Mouse (Mus musculus) right cerebral cortex, adult 2 months (tissue): Measurements from ENCODE around the gene Gm20671.
"Not testable (repeated sequence)": the region's sequence is repeated elsewhere in the genome, so short reads cannot be mapped to it uniquely, and the experiment has no call there.

ENCODE experiments used
- DNase-seq, 2 experiments: peaks; one replicate each; pipeline ENCODE4 v3.0.0; 2021 to 2022; ENCODE audit warnings: low spot score in 2 of 2

Gene Gm20671

DNA sequence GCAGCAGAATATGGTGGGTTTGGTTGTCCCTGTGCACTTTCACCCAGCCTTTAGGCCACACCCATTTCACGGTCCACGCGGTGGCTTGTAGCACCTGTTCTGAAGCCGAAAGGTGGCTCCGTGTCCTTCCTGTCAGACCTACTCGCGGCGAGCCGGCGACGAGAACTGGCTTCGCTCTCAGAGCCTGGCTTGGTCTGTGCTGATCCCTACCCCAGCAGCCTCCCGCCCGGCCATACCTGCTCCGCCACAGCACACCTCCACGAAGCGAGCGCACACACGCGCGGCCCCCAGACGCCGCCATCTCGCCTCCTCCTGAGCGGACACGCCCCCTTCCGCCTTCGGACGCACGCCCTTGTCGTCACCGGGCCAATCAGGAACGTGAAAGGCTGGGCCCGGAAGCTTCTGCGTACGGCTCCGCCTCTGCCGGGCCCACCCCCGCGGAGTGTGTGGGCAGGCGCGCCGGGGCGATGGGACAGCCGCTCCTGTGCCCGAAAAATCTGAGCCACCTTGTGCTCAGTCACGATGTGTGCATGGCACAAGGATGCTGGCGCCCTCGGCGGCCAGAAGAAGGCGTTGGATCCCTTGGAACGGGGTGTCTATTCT lies 41.5 kb downstream of the Gm20671 start, which contains the start of gene Pisd:
Pisd (minus strand) TSS at position 334 of the 603 bp plus-strand sequence.
- peak; percentile 96 to 97 for DNase-seq

DNA sequence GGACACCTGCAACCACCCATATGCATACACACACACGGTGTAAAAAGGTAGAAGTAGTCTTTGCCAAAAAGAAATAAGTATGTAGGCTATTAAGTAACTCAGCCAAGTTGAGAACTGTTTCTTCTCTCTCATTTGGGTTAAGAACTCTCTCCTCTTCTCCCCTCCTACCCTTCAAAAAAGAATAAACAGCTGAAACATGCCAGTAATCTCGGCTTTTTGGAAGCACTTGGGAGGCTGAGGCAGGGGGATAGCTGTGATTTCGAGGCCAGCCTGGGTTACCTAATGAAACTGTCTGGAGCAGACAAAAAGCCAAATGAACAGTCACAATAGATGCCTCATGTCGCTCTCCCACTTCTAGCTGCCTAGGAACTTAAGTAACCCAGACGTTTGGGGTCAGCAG lies 42.2 kb downstream of the Gm20671 start:
- peak in 1 of 2 experiments; percentile 15 for DNase-seq

DNA sequence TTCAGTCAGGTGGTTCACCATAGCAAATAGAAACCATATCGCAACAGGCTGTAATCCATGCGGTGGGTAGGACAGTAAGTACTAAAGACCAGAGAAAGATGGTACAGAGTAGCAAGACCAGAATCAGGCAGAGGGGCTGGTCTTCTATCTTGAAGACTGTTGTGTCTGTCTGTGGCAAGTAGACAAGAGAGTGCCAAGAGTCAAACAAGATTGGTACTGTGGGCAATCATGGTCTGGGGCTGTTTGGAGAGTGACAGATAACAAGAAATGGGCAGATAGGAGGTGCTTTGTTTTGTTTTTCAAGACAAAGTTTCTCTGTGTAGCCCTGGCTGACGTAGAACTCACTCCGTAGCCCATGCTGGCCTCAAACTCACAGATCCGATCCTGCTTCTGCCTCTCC lies 45.3 kb downstream of the Gm20671 start:
- DNase-seq, result no peak

DNA sequence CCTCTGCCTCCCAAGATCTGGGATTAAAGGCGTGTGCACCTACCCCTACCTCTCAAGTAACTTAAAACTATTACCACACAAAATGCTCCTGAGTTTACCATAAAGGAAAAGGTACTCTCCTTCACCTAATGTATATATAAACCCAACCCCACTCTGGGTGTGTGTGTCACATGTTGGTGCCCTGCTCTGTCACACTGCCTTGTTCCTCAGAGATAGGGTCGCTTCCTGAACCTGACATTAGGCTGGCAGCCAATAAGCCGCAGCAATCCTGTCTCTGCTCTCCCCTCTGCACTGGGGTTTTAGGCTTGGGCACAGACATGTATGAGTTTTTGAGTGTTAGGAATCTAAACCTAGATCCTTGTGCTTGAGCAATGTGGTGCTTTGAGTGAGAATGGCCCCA lies 48.7 kb downstream of the Gm20671 start:
- DNase-seq, result no peak

DNA sequence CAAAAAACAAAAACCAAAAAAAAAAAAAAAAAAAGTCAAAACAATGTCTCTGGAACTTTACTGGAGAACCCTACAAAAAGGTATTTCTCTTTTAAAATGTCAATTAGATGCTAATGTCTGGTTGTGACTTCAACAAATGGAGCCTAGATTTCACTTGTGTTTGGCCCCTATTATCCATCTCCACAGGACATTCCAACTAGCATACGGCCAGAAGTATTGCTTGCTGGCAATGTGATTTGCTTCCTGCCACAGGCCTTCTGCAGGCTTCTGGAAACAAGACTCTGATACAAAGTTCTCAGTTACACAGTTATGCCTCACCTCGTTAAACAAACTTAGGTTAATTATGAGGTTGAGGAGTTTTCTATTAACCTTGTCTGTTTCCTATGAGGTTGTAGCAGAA lies 54.5 kb downstream of the Gm20671 start:
- DNase-seq, result no peak

DNA sequence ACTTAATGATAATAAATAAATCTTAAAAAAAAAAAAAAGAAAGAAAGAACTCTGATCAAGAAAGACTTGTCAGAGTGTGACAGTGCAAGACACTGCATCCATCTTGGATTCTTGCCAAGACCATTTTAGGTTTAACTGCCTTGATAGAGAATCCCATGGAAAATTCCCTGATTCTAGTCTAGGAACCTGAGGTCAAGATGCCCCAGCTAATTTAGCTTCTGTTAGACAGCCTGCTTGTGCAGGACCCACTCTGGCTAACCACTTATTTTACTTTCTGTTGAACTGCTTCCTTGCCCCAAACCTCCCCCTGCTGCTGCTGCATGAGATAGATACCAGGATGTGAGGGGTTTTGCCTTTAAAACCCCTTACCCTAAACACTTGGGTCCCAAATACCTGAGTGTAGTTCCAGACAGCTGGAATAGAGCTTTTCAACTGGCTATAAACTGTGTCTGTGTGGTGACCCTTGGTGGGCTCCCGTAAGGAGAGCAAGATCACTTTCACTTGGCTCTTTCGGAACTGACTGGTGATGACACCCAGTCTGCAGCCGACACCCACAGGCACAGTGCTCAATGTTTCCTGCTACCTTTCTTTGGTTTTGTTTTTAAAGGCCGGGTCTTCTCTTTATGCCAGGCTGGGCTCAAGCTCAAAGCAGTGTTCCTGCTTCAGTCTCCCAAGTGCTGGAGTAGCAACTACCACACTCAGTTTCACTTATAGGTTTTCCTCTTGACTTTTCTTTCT lies 59.1 kb downstream of the Gm20671 start:
- no peak for DNase-seq

DNA sequence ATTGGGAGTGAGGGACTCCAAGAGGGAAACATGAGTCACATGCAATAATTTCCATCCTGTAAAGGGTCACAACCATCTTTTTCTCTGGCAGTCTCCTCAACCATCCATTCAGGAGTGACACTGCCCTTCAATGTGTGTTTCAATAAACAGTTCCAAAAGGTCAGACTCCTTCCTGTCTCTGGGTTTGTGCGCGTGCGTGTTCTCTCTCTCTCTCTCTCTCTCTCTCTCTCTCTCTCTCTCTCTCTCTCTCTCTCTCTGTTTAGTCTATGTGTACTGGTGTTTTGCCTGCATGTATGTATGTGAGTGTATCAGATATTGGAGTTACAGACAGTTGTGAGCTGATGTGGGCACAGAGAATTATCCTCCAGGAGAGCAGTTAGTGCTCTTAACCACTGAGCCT lies 59.9 kb downstream of the Gm20671 start:
- no peak for DNase-seq

DNA sequence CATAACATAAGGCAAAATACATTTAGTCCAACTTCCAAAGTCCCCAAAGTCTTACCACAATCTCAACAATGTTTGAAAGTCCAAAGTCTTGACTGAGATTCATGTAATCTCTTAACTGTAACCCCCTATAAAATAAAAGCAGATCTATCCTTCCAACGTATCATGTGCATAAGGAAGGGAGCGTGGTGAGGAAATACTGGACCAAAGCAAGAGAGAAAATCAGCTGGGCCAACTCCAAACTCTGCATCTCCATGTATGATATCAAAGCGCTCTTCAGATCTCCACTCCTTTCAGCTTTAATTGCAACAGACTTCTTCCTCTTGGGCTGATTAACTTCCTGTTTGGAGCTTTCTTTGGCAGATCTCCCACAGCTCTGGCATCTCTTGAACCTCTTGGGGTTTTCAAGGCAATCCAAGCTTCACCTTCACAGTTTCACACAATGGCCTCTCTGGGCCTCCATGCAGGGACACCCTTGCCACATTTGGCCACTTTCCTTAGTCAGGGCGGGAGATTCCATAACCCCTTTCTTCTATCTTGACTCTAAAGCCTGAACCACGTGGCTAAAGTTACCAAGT lies 65.3 kb downstream of the Gm20671 start:
- DNase-seq, result no peak

DNA sequence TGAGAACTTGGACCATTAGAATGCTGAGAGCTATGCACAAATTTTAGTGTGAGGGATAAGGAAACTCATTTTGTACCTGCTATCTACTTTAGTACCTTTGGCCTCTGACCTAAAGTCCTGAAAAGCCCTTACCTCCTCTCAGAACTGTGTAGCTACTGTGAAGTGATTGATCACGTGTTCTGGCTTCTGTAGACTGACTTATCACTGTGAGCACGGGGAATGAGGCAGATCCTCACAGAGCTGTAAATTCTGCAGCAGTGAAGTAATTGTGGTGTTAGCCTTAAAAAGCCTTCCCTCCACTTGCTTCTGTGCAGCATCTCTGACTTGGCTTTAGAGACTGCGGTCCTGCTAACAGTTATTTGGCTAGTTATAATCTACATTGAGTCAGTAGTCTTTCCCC lies 66.1 kb downstream of the Gm20671 start:
- no peak for DNase-seq

DNA sequence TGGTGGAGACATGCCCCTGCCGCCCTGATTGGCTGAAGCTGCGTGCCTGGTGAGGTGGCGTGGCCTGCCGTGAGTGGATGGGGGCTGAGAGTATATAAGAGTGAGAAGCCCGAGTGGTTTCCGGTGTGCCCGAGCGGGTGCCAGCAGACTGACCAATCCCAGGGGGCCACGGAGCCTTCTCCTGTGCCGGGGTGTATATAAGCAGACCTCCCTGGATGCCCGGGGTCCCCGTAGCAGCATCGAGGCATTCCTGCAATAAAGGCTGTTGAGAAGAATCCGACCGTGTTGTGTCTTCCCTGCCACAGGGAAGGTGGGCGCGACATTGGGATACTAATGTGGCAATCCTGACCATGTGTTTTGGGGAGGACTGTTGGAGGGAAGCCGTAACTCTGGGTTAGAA lies 66.6 kb downstream of the Gm20671 start:
- DNase-seq, result not testable (repeated sequence)

DNA sequence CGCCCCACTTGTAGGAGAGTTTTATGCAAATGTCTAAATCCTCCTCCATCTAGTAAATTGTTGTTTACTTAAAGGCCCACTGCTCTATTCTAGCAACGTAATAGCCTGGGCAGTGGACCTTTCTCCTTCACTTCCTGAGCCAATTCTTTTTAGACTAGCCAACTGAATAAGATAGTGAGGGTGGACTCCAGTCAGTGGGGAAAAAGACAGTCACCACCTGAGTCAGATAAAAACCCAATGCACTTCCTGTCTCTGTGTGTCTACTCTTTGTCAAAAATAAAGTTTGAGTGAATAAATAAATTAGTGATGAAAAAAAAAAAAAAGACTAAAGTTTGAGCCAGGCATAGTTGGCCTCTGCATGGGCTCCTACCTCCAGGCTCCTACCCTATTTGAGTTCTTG lies 67.2 kb downstream of the Gm20671 start:
- no peak for DNase-seq

DNA sequence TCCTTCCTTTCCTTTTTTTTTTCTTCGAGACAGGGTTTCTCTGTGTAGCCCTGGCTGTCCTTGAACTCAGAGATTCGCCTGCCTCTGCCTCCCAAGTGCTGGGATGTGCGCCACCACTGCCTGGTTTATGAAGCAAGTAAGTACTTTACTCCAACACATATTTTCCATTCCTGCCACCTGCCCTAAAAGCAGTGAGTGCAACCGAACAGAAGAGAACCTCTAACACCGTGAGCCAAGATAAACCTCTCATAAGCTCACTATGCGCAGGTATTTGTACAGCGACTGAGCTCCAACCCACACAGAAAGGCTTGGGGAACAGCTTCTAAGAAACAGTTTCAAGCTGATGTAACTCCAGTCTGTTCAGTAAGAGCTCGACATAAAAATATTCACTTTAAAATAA lies 70.8 kb downstream of the Gm20671 start:
- DNase-seq, result no peak

DNA sequence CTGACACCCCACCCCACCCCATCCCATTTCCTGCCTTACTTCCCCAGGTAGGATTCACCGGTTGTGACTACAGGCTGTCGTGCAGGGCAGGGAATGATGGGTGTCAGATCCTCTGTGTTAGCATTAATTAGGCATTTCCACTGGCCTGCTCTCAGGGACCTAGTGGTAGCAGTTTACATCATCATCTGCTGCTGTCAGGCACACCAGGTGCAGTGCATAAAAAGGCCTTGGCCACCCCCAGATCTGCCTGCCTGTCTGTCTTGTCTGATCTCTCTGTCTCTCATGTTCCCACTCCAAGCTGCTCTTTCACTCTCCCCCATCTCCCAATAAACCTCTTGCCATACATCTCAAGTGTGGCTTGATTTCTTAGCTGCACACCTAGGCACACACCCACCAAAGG lies 75.2 kb downstream of the Gm20671 start:
- DNase-seq, result no peak

DNA sequence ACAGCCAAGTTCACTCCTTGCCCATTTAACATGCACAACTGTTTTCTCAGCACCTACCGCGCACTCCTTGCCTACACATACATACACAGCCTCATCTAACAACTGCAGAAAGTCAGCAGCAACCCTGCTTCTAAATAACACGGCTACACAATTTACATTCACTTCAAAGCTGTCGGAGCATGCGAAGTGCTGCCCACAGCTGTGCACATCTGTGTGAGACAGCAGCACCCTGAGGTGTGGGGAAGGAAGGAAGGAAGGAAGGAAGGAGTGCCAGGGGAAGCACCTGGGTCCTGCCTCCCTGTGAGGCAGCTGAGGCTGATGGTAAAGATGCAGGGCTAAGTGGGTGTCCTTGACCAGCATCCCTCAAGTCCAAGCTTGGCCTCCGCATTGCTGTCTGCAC lies 78.0 kb downstream of the Gm20671 start:
- no peak for DNase-seq

DNA sequence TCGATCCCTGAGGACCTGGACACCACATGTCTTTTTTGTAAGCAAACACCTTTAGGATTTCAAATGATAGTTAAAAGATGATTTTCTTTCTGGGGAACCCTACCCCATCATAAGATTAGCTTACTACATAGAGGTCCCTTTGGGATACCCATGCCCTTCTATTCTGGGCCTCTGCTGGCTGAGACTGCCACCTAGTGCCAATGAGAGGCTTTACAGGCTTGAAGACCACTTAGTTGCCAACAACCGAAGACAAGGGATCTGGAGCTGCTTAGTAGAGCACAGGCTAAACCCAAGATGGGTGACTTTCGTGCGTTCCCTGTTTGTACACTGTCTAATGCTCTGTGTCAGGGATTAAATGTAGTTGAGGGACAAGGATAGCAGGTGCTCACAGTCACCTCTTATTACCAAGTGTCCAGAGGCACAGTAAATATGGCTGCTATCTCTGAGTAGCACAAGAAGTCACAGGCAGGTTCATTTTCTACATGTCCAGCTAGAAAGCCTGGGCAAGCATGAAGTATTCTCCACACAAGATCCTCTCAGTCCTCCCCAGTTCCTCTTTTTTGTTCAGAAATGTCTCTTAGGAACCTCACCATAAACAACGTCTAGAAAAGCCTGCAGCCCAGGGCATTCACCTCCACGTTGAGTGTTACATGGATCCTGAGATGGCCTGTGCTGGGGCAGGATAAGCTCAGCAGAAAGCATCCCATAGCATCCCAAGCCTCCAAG lies 79.1 kb downstream of the Gm20671 start:
- DNase-seq, result peak; percentile 60 to 61

DNA sequence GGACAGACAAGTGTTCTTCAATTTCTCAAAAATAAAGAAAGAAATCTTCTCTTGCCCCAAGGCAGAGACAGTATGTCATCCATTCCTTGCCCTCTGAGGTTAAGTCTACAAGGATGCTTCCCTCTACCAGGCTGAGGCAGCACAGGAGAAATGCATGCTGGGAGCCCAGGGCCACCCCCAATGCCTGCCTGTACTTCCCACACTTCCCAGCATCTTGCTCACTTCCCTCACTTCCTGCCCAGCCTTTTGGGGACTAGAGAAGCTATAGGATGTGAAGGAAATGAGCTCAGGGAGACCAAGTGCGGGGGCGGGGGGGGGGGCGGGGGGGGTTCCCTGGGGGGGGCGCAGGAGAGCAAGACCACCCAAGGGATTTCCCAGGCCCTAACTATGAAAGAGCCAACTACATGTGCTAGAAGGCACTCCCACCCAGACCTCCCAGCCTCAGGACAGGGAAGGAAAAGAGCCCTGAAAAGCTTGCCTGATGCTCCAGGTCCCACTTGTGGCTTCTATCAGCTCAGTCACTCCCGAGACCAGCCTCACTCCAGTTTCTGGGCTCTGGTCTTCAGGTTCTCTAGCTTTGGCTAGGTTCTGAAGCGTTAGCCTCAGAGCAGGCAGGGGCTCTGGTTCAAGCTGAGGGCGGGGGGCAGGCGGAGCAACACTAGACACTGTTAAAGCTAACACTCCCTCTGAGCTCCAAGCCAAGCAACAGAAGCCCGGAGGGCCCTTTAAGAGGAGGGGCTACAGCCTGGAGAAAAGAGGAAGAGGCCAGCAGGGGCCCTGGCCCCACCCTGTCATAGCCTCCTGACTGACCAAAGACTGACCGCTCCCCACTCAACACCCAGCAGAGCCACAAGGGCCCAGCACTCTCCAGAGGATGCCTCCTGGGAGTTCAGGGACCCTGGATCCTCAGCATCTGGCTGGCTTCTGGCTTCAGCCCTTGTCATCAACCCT lies 80.9 kb downstream of the Gm20671 start:
- peak; percentile 27 to 60 for DNase-seq

DNA sequence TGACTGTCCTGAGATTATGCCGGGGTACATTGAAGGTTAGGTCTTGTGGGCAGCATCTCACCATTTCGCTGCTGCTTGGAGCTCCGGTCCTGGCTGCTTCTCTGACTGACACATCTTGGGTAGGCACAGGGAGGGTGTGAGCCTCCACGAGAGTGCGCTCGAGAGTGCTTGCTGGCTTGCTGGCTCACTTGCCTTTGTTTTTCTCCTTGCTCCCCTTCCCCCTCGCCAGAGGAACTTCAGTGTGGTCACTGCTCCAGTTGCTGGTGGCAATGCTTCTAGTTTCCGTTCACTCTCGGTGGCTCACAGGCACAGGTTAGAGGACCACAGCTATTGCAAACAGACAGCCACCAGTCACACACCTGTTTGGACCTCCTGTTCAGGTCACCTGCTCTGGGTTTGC lies 84.8 kb downstream of the Gm20671 start:
- peak; percentile 87 to 89 for DNase-seq

DNA sequence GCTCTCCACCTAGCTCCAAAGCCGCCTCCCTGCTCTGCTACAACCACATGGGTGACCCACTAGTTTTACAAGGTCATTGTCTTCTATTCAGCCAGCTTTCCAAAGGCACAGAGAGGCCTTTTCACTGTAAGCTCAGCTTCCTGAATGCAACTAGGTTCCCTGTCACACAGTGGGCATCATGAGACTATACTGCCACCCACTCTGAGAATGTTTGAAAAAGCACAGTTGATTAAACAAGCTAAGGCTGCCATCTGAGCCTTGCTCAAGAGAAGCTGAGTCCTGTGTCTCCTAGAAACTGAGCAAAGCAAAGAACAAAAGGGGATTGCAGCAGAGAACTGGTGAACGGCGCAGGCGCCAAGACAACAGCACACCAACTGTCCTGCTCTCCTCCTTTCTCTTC lies 85.5 kb downstream of the Gm20671 start:
- peak; percentile 58 to 74 for DNase-seq

DNA sequence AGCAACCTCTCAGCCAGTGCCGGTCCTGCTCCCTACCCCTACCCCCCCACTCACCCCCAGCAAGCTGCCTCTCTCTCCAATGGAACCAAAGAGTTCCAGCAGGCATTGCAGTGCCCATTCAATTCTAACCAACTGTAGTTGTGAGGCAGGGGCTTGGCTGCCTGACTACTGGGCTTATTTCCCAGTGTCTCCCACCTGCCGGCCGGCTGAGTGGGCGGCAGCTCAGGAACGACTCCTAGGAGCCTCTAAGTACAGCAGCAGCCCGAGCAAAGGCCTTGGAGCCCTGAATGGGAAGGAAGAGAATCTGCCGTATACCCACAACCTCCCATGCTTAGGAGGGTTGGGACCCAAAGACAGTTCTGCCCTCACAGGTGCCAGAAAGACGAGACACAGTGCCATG lies 86.1 kb downstream of the Gm20671 start:
- DNase-seq, result peak in 1 of 2 experiments; percentile 59

DNA sequence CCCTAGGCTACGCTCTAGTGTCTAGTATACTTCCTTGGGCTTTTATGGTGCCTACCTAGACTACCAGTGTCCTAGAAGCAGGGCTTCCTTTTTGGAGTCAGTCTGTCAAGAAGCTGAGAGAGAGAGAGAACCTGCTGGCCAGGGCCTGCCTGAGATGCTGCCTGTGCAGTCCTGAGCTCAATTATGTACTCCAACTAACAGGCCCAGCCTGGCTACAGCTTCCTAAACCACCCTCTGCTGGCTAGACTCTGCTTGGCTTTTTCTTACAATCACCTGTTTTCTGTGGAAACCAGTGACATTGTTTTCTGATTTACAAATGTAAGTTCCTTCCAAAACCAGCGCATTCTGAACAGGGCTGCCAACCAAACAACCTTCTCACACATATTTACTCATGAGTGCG lies 86.8 kb downstream of the Gm20671 start:
- DNase-seq, result no peak

DNA sequence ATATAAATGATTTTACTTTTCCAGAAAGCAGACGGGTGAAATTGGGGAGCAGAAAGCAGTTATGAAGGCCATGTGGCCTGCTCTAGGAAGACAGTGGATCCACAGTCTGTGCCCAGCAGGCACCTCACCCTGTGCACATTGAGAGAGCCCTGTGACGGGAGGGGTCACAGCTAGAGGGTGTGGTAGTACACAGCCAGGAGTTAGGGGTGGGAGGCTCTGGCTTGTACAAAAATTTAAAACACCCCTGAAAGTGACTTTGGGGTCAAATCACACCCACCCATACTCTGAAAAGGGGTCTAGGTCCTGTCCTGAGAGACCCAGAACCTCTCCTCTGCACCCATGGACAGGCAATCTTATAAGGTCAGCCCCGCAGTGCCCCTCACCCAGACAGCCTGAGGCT lies 90.1 kb downstream of the Gm20671 start:
- DNase-seq, result not testable (repeated sequence)
